Mouse (Mus musculus) heart, embryonic 15.5 days (tissue): ENCODE measurements around the gene Rbp1. TPM values are rescaled to one million over a fixed set of nuclear protein-coding genes. Genes with fewer than 3 reads are reported as not detected.

Source experiments
- polyA plus RNA-seq: library from polyadenylated mRNA; unstranded; fragments of >200 nt; fragmentation: Nextera tagmentation; extraction: Ambion mirVana; gene quantifications from 2 replicates; pipeline ENCODE4 v1.2.1, GENCODE M21; 2015

The Rbp1 gene
- polyA plus RNA-seq, 1 experiment from 2014 or later: 53.7 TPM

Other genes starting within 250 kb of the Rbp1 start
- 10.2 and 12.5 TPM in 2 replicates for gene Nmnat3, start 135.5 kb upstream of the Rbp1 start, polyA plus RNA-seq
- gene Rbp2, start 63.2 kb downstream of the Rbp1 start, polyA plus RNA-seq: 0.33 TPM in 1 of 2 replicates, not detected in the other
- gene Copb2, start 140.8 kb downstream of the Rbp1 start, polyA plus RNA-seq: 107 and 124 TPM in 2 replicates
- 51.3 and 53.0 TPM in 2 replicates for gene Mrps22, start 178.7 kb downstream of the Rbp1 start, polyA plus RNA-seq